Mouse (Mus musculus) frontal cortex, adult 2 months (tissue): ENCODE measurements at regions not wholly inside any gene's neighbourhood (a gene's known extent, or its start where the extent isn't known, plus 50 kb on each side); places are given as distances from the start of the nearest gene placed in this dataset.
A peak's percentile ranks its signal among the peaks of the same experiment; 100 is the strongest.

ENCODE experiments used
- DNase-seq, 2 experiments: peaks; one replicate each; pipeline ENCODE4 v3.0.0; 2022; ENCODE audit warnings: low spot score in 1 of 2; ENCODE audit errors: extremely low spot score in 1 of 2

DNA sequence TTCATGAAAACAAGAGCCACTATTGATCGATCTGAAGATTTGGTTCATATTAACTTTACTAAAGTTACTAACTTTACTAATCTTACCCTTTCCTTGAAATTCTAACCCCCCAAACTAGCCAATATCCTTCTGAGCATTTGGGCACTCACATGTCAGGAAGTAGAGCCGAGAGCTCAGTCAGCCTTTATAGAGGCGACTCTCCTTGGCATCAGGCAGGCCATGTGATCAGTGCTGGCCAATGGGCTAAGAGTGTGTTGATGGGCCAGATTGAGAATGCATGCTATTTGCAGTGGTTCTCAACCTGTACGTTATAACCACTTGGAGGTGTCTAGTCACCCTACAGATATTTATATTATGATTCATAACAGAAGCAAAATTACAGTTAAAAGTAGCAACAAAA, 69.6 kb upstream of the Slc35b4 start:
- no peak for DNase-seq

DNA sequence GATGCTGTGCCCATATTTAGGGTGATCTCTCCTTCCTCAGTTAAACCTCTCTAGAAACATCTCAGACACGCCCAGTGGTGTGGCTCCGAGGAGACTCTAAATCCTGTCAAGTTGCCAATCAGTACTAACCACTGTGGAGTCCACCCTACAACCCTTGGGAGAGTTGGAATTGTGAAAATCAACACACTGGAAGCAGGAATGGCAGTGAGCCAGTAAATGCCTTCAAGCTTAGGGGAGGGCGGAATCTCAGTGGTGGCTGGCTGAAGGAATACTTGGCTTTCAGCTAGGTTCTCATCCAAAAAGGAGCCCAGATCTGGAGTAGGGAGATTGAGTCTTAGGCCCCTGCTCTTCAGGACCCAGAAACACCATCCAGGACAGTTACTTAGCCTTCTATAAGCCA, 66.1 kb upstream of the Slc35b4 start:
- no peak for DNase-seq

DNA sequence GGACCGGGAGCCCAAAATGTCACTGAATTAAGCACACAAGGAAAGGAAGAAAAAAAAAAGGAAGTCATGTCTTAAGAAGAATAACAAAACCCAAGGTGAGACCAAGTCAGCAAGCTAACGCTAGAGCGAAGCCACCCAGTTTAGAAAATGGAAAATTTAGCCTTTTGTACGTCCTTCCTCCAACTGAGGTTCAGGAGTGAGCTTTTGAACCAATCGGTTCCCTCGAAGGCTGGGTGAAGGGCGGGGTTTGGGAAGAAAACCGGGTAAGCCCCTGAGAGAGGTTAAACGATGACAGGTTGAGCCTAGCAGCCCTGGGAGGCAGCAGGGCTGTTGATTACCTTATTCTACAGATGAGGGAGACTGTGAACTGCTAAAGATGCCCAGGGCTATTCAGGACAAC, 65.6 kb upstream of the Slc35b4 start:
- DNase-seq, result no peak

DNA sequence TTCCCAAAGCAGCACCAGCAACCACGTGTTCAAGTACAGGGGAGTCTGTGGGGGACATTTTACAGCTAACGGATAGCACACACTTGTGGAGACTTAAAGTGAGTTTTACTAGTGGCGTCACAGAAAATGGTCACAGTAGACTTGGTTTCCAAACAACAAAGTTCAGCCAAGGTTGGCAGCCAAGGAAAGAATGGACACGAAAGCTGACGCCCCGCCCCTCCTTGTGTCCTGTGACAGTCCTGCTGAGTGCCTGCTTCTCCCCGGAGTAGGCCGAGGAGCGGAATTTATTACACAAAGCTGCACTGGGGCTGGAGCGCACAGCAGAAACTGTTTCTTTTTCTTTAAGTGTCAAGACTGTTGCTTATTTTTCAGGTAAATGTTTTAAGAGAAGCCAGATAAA, 58.2 kb upstream of the Slc35b4 start:
- no peak for DNase-seq

DNA sequence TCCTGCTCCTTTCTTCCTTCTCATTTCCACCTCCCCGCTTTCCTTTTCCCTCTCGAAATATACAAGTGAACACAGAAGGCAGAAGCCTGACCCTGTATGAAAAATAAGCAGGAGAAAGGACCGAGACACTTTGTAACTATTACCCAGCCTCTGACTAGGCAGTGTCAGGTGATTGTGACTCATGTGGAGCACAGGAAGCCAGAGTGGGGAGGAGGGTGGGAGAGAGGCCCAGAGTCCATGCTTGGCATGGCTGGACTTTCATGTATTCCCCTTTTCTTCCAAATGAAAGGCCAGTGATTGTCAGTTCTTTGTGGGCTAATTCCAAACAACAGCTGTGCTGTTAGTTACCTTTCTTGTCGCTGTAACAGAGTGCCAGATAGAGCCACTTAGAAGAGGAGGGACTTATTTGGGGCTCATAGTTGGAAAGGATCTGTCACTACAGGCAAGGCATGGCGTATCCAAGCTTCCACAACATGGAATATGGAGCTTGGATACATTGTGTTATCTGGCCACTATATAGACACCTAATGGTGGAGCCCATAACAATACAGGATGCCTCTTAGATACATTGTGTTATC, 57.6 kb upstream of the Slc35b4 start:
- DNase-seq, result no peak

DNA sequence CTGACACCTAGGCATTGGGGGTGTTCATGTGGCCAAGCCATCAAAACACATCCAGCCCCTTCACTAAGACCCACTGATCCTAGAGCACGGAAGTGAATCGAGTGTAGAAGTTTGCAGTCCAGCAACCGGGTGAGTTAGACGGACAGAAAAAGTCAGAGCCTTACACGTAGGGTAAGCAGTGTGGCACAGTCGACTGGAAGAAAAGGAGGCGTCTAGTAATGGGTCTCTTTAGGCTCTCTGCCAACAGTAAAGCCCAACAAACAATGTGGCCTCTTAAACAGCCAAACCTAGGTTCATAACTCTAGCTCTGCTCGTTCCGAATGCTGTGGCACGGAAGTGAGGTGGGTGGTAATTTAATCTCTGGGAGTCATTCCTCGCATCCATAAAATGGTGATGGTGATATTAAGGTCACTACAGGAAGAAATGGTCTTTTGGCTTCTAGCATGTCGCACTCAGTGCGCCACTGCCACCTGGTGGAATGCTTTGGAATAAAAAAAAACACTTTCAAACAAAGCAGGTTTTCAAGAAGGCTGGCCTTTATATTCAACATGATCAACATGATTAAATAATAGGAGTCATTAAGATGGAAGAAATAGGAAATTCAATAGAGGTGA, 54.0 kb upstream of the Slc35b4 start:
- peak in 1 of 2 experiments; percentile 82 for DNase-seq

DNA sequence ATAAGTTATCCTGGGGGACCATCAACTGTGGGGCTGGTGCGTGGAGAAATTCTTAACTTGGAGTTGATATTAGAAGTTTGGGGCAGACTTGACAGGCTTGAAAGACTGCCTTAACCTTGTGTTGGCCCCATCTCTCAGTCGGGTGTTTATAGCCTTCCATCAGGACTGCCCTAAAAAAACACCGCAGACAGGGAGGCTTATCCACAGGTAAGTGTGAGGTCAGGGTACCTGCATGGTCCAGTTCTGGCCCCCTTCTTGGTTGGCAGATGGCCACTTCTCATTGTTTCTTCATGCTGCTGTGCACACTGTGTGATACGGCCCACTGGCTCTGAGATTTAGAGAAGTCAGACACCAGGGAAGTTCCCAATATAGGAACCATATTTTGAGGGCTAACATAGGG, 50.2 kb upstream of the Slc35b4 start:
- no peak for DNase-seq
